Mouse (Mus musculus) midbrain, embryonic 10.5 days (tissue): ENCODE data around the gene Myom1. TPM values are rescaled to one million over a fixed set of nuclear protein-coding genes. Genes with fewer than 3 reads are reported as not detected.

ENCODE experiments used
- DNase-seq: peaks from one replicate; pipeline ENCODE4 v3.0.0-alpha.2; 2017; ENCODE audit warnings: low spot score
- H3K27ac ChIP-seq: fragments of 300-500 bp; sonication (generic); replicated peaks from 2 replicates; pipeline ENCODE4 v1.5.1; 2016; ENCODE audit warnings: mild to moderate bottlenecking
- H3K27me3 ChIP-seq: fragments of 300-500 bp; sonication (generic); 2 replicates; pipeline ENCODE4 v1.6.1; 2016; ENCODE audit warnings: low read depth, mild to moderate bottlenecking; ENCODE audit not compliant: poor library complexity, severe bottlenecking
- H3K36me3 ChIP-seq: fragments of 300-500 bp; sonication (generic); 2 replicates; pipeline ENCODE4 v1.6.1; 2016; ENCODE audit warnings: mild to moderate bottlenecking, moderate library complexity
- H3K4me1 ChIP-seq: fragments of 300-500 bp; sonication (generic); 2 replicates; pipeline ENCODE4 v1.6.1; 2016
- H3K4me3 ChIP-seq: fragments of 300-500 bp; sonication (generic); 2 replicates; pipeline ENCODE4 v1.5.1; 2016; ENCODE audit warnings: mild to moderate bottlenecking, moderate library complexity
- H3K9me3 ChIP-seq: fragments of 300-500 bp; sonication (generic); replicated peaks from 2 replicates; pipeline ENCODE4 v1.6.1; 2016; ENCODE audit warnings: mild to moderate bottlenecking
- WGBS: fragments of 180-500 bp; shearing (Covaris S2); methylation state at CpG from one replicate; pipeline ENCODE4 v1.1.7; 2016; 5-methylcytosine and 5-hydroxymethylcytosine counted together
- polyA plus RNA-seq: library from polyadenylated mRNA; unstranded; fragments of >200 nt; fragmentation: Nextera tagmentation; extraction: Ambion mirVana; gene quantifications from 2 replicates; pipeline ENCODE4 v1.2.1, GENCODE M21; 2016

Gene Myom1
- polyA plus RNA-seq, 1 experiment from 2014 or later: 1.7 TPM

GRCm38 (mm10) chr17:71159152-71159567 is 156.7 kb downstream of the Myom1 start:
- WGBS: 21% methylated on average over 4 of the region's 4 CpGs
- no peaks in the 10 kb centered on the region for H3K27me3 ChIP-seq
- H3K4me3 ChIP-seq: no peak overlapping the region
- H3K36me3 ChIP-seq: no peaks in the 10 kb centered on the region
- no peaks in the 10 kb centered on the region for H3K9me3 ChIP-seq
- DNase-seq: no peak
- H3K4me1 ChIP-seq: peaks cover 24% of the 10 kb centered on the region
- 0 out of 2 replicates have a peak overlapping the region, but pooled peaks have one; percentile 23 for H3K27ac ChIP-seq

DNA sequence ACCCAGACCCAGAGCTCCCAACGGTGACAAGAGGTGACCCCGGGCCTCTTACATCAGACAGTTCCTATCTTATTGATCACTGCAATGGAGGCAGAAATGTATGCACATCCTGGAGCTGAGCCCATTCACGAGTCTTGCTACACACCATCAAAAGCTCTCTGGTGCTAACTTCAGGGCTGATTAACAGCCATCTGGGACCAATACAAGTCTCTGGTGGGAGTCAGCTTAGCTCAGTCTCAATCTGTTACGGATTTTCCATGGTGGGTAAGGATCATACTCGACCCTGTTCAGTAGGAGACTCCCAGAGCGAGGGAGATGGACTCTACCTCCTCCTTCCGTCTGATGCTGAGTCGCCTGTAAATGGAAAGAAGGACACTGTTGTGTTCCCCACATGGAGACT is 157.3 kb downstream of the Myom1 start:
- Histone ChIP-seq H3K9me3 (no peaks in the 10 kb centered on the region), H3K27me3 (no peaks in the 10 kb centered on the region), H3K36me3 (no peaks in the 10 kb centered on the region), H3K4me1 (peaks cover 20% of the 10 kb centered on the region), H3K4me3 (no peak overlapping the region), H3K27ac (0 out of 2 replicates have a peak overlapping the region, but pooled peaks have one; percentile 23)
- no peak for DNase-seq
- 73% methylated on average over 8 of the region's 8 CpGs for WGBS

DNA sequence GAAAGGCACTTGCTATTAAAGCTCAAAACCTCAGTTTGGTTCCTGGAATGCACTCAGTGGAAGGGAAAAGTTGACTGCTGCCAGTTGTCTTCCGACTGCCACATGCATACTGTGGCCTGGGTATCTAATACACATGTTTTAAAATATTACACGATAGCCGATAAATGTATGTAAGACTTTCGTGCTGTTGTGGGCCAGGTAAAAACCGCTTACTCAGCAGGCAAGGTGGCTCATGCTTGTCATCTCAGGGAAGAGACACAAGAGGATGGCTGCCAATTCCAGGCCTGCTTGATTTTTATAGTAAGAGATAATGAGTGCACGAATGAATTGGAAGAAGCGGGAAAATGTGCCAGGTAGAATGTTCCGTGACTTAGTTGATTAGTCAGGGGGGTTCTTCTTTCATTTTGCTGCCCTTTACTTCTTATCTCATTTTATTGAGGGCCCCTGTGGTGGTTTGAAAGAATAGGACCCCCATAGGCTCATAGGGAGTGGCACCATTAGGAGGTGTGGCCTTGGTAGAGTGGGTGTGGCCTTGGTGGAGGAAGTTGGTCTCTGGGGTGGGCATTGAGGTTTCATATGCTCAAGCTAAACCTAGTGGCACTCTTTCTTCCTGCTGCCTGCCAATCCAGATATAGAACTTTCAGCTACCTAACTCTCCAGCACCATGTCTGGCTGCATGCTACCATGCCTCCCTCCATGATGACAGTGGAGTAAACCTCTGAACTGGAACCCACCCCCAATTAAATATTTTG is 158.0 kb downstream of the Myom1 start:
- 95% methylated on average over 8 of the region's 8 CpGs for WGBS
- H3K4me1 ChIP-seq: peaks cover 13% of the 10 kb centered on the region
- no peaks in the 10 kb centered on the region for H3K27me3 ChIP-seq

GRCm38 (mm10) chr17:71164991-71165390 is 162.6 kb downstream of the Myom1 start:
- Histone ChIP-seq H3K27me3 (no peaks in the 10 kb centered on the region), H3K9me3 (no peaks in the 10 kb centered on the region), H3K4me3 (no peak overlapping the region), H3K4me1 (peaks cover under 1% of the 10 kb centered on the region; the same call in 1 of the 2 replicates), H3K27ac (no peak overlapping the region), H3K36me3 (no peaks in the 10 kb centered on the region)
- WGBS: 92% methylated on average over 6 of the region's 6 CpGs
- DNase-seq: no peak

More for the DNA sequence above, 158.0 kb downstream of the Myom1 start:
- Histone ChIP-seq H3K36me3 (no peaks in the 10 kb centered on the region), H3K27ac (no peak overlapping the region), H3K9me3 (no peaks in the 10 kb centered on the region), H3K4me3 (no peak overlapping the region)
- DNase-seq: no peak

DNA sequence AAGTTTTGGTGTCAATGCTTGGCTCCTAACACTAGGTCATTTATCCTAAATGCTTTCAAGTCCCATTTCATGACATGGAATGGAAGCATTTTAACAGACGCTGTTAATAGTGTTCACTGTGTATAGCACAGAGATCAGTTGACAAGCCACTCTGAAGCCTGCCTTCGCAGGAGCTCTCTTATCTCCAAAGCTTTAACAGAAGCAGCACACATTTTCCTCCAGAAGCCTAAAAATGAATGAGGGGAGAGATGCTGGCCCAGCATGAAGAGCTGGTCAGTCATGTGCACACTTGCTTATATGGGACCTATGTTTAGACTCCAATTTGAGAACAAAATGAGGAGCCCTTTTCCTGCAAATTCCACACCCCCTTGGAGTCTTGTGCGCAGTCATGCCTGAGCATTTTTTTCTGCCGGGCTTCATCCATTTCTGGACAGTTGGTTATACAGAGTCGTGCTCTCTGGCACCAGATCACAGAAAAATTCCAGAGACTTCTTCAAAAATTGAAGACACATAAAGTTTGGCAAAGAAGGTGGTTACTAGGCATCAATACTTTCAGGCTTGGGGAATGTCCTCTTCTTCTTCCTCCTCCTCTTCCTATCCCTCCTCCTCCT is 165.9 kb downstream of the Myom1 start:
- Histone ChIP-seq H3K36me3 (no peaks in the 10 kb centered on the region), H3K27me3 (no peaks in the 10 kb centered on the region), H3K4me1 (no peaks in the 10 kb centered on the region), H3K27ac (no peak overlapping the region), H3K4me3 (no peak overlapping the region), H3K9me3 (no peaks in the 10 kb centered on the region)
- peak; percentile 7 for DNase-seq
- 88% methylated on average over 5 of the region's 5 CpGs for WGBS

DNA sequence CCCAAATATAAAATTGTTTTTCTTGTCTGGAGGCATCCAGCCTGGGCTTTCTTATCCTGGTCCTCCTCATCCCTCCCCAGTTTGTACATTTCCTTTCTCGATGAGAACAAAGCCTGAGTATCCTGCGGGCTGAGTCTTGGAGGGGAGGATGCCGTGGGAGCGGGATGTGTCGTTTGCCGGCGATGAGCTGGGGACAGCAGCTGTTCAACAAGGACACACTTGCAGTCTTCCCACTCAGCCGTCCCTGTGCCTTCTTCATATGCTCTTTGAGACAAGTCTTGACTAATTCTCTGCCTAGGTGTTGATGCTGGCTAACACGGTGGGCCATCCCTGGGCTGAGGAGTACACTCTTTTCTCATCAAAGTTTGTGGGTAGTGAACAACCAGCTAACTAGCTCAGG is 166.4 kb downstream of the Myom1 start:
- no peaks in the 10 kb centered on the region for H3K27me3 ChIP-seq
- no peaks in the 10 kb centered on the region for H3K36me3 ChIP-seq
- DNase-seq: peak; percentile 11
- H3K9me3 ChIP-seq: no peaks in the 10 kb centered on the region
- no peak overlapping the region for H3K4me3 ChIP-seq
- no peaks in the 10 kb centered on the region for H3K4me1 ChIP-seq
- WGBS: 71% methylated on average over 9 of the region's 9 CpGs
- H3K27ac ChIP-seq: no peak overlapping the region

DNA sequence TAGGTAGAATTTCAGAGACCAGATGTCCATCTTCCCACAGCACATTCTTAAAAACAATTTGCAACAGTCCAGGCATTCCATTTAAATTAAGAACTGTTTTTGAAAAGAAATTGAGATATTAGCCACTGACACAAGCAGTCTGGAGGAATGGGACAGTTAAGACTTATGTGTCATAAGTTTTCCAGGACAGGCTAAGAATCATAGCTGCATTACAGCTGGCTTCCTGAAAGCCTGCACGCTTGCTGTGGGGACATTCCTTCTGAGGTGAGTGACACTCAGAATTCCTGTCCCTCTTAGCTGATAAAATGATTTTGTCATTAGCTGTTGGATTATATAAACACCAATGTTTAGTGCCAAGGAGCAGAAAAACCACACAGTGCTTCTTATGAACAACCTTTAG is 167.2 kb downstream of the Myom1 start:
- H3K9me3 ChIP-seq: no peaks in the 10 kb centered on the region
- H3K4me1 ChIP-seq: no peaks in the 10 kb centered on the region
- no peak overlapping the region for H3K27ac ChIP-seq
- H3K27me3 ChIP-seq: no peaks in the 10 kb centered on the region
- WGBS: 87% methylated on average over 1 of the region's 1 CpGs
- no peak overlapping the region for H3K4me3 ChIP-seq
- DNase-seq: peak; percentile 1
- H3K36me3 ChIP-seq: no peaks in the 10 kb centered on the region

- H3K9me3 ChIP-seq: no peaks in the 10 kb centered on the region
Measured at GRCm38 (mm10) chr17:71171161-71171560, 168.7 kb downstream of the Myom1 start.

More at GRCm38 (mm10) chr17:71171161-71171560, 168.7 kb downstream of the Myom1 start:
- Histone ChIP-seq H3K27me3 (no peaks in the 10 kb centered on the region), H3K27ac (no peak overlapping the region), H3K4me1 (no peaks in the 10 kb centered on the region), H3K4me3 (no peak overlapping the region), H3K36me3 (no peaks in the 10 kb centered on the region)
- WGBS: 89% methylated on average over 4 of the region's 4 CpGs
- DNase-seq: peak; percentile 6

Other genes starting within 250 kb of the Myom1 start
- 72.9 and 73.6 TPM in 2 replicates for gene Tgif1, start 149.1 kb upstream of the Myom1 start, polyA plus RNA-seq
- 366 and 403 TPM in 2 replicates for gene Myl12a, start 245 bp downstream of the Myom1 start, polyA plus RNA-seq
- 34.5 and 37.3 TPM in 2 replicates for gene Lpin2, start 179.9 kb downstream of the Myom1 start, polyA plus RNA-seq